Mouse (Mus musculus) kidney, embryonic 15.5 days (tissue): Measurements from ENCODE around the gene Prps1l1. TPM values are rescaled to one million over a fixed set of nuclear protein-coding genes. Genes with fewer than 3 reads are reported as not detected.
A peak's percentile ranks its signal among the peaks of the same experiment; 100 is the strongest.

Experiments
- ATAC-seq: fragments of 200-750 bp; cut with Nextera tagmentation; replicated peaks from 2 replicates; pipeline ENCODE4 v1.8.0; 2017; ENCODE audit warnings: moderate TSS enrichment; ENCODE audit not compliant: low FRiP score
- H3K27ac ChIP-seq: fragments of 300-500 bp; sonication (generic); 2 replicates; pipeline ENCODE4 v1.5.1; 2015; ENCODE audit warnings: mild to moderate bottlenecking, inconsistent platforms
- H3K27me3 ChIP-seq: fragments of 300-500 bp; sonication (generic); 2 replicates; pipeline ENCODE4 v1.6.1; 2015; ENCODE audit warnings: inconsistent platforms
- H3K36me3 ChIP-seq: fragments of 300-500 bp; sonication (generic); 2 replicates; pipeline ENCODE4 v1.6.1; 2015; ENCODE audit warnings: inconsistent platforms
- H3K4me1 ChIP-seq: fragments of 300-500 bp; sonication (generic); 2 replicates; pipeline ENCODE4 v1.6.1; 2015; ENCODE audit warnings: inconsistent platforms
- H3K4me2 ChIP-seq: fragments of 300-500 bp; sonication (generic); 2 replicates; pipeline ENCODE4 v1.6.1; 2015; ENCODE audit warnings: moderate library complexity, mild to moderate bottlenecking, inconsistent platforms
- H3K4me3 ChIP-seq: fragments of 300-500 bp; sonication (generic); replicated peaks from 2 replicates; pipeline ENCODE4 v1.5.1; 2015; ENCODE audit warnings: mild to moderate bottlenecking, inconsistent platforms
- H3K9ac ChIP-seq: fragments of 300-500 bp; sonication (generic); 2 replicates; pipeline ENCODE4 v1.6.1; 2015; ENCODE audit warnings: mild to moderate bottlenecking, inconsistent platforms
- H3K9me3 ChIP-seq: fragments of 300-500 bp; sonication (generic); replicated peaks from 2 replicates; pipeline ENCODE4 v1.6.1; 2016; ENCODE audit warnings: inconsistent platforms
- WGBS: fragments of 180-500 bp; shearing (Covaris S2); methylation state at CpG from one replicate; pipeline ENCODE4 v1.1.7; 2015; ENCODE audit warnings: mixed read lengths; 5-methylcytosine and 5-hydroxymethylcytosine counted together
- polyA plus RNA-seq: library from polyadenylated mRNA; unstranded; fragments of >200 nt; fragmentation: Nextera tagmentation; extraction: Ambion mirVana; gene quantifications from 2 replicates; pipeline ENCODE4 v1.2.1, GENCODE M21; 2015

The Prps1l1 gene
- polyA plus RNA-seq, 1 experiment from 2014 or later, result not detected

DNA sequence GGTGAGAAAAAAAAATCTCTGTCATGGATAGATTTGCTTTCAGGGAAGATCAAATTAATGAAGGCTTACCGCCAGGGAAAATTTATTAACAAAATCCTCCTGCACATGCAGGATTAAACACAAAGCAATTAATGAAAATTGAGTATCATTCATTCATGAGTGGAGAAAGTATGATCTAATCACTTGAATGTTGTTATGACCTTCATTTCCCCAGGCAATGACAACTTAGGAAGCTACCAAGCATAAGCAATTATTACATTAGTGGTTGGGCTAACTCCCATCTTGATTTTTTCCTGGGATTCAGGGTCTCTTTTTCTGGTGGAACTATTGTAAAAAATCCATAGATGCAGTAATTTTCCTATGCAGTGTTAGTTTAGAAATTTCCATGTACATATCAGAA is 23.3 kb downstream of the Prps1l1 start:
- H3K4me1 ChIP-seq, result peaks cover 7% of the 10 kb centered on the region; the same call in 1 of the 2 replicates
- H3K4me3 ChIP-seq, result no peak overlapping the region
- no peak for ATAC-seq
- 66% methylated on average over 1 of the region's 1 CpGs for WGBS
- no peaks in the 10 kb centered on the region for H3K27me3 ChIP-seq
- H3K9me3 ChIP-seq, result no peaks in the 10 kb centered on the region
- no peaks in the 10 kb centered on the region for H3K36me3 ChIP-seq
- H3K27ac ChIP-seq, result no peak overlapping the region
- no peak overlapping the region for H3K4me2 ChIP-seq
- H3K9ac ChIP-seq, result no peak overlapping the region

DNA sequence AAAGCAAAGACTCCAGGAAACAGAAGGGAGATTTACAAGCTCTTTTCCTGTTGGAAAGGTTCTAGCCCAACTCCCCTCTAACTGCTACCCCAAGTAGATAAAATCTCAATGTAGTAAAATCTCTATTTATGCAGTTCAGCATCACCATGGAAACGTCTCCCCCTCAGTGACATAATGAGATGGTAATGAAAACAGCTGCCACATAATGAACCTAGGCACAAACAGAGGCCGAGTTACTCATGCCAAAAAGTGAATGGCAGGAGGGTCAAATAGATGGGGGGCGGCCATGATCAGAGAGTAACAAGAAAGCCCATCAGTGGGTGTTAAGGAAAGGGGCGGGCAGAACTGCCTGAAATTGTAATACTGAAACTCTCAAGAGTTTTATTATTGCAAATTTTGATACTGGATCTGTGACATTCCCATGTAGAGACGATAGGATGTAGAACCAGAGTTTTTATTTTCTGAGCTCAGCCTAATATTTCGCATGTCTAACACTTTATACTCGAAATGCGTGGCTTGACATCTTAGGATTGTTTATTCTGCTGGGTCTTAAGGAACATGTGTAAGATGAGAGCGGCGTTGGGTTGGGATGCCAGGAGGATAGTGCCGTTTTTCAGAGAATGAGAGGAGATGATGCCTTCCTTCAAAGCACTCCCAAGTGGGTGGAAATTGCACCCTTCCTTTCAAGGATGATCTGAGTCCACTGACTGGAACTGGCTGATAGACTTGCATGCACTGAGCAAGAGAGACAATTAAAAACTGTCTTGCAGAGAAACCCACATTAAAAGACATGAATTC is 24.0 kb downstream of the Prps1l1 start:
- Histone ChIP-seq H3K9ac (no peak overlapping the region), H3K36me3 (no peaks in the 10 kb centered on the region), H3K27ac (no peak overlapping the region), H3K4me1 (peaks cover 7% of the 10 kb centered on the region; the same call in 1 of the 2 replicates), H3K4me2 (no peak overlapping the region), H3K4me3 (no peak overlapping the region), H3K9me3 (no peaks in the 10 kb centered on the region), H3K27me3 (no peaks in the 10 kb centered on the region)
- 39% methylated on average over 11 of the region's 11 CpGs for WGBS
- ATAC-seq, result peak; percentile 70

DNA sequence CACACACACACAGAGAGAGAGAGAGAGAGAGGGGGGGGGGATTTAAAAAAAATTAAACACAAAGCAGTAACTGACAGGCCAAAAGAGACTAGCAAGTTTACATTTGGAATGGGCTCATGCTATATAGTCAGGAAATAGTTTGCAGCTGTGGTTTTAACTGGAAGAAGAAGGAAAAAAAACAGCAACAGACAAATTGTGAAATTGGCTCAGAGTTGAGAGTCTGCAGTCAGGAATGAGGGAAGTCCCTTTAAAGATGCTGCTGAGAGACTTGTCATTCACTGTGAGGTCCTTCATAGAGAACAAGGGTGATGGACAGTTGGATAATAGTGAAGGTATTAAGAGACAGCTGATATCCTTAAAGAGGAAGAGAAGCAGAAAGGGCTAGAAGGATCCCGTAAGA is 26.9 kb downstream of the Prps1l1 start:
- no peak overlapping the region for H3K9ac ChIP-seq
- H3K36me3 ChIP-seq, result no peaks in the 10 kb centered on the region
- H3K4me2 ChIP-seq, result no peak overlapping the region
- H3K9me3 ChIP-seq, result no peaks in the 10 kb centered on the region
- no peak for ATAC-seq
- 63% methylated on average over 1 of the region's 1 CpGs for WGBS
- H3K27ac ChIP-seq, result no peak overlapping the region
- H3K27me3 ChIP-seq, result no peaks in the 10 kb centered on the region
- peaks cover 7% of the 10 kb centered on the region; the same call in 1 of the 2 replicates for H3K4me1 ChIP-seq
- H3K4me3 ChIP-seq, result no peak overlapping the region

DNA sequence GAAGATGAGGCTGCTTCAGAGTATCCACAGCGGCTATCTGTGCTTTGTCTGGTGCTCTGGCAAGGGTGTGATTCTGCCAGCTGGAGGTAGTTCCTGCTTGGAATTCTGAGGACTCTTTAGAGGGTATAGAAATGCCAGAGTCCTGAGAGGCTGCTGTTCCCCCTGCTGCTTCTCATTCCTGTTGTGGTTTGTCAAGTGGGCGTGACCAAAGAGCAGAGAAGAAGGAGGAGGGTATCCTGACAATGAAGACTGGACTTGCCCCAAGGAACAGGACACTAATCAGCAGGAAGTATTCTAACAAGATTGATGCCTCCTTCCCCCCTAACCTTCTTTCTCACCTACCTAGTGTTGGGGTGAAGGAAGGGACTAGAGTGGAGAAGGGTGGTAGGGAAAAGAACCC is 29.4 kb downstream of the Prps1l1 start:
- Histone ChIP-seq H3K4me1 (no peaks in the 10 kb centered on the region), H3K27ac (no peak overlapping the region), H3K4me2 (no peak overlapping the region), H3K36me3 (no peaks in the 10 kb centered on the region), H3K9ac (no peak overlapping the region), H3K9me3 (no peaks in the 10 kb centered on the region), H3K4me3 (no peak overlapping the region), H3K27me3 (no peaks in the 10 kb centered on the region)
- 79% methylated on average over 2 of the region's 2 CpGs for WGBS
- ATAC-seq, result no peak

DNA sequence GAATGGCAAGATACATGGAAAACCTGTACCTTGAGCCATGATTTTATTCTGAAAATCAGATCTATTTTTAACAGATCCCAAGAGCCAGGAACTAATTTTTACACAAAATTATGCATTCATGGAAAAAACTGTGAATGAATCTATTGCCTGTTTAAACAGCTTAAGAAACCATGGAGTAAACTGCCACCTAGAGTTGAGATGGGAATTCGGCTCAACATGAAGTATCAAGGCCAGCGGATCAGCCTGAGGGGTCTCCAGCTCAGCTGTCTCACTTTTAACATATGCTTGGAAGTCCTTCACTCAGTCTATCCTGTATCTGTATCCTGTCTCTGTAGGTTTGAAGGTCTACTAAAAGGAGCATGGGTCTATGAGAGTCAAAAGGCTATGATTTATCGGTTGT is 31.5 kb downstream of the Prps1l1 start:
- no peak for ATAC-seq
- no peak overlapping the region for H3K9ac ChIP-seq
- no peaks in the 10 kb centered on the region for H3K36me3 ChIP-seq
- WGBS, result 54% methylated on average over 3 of the region's 3 CpGs
- H3K4me2 ChIP-seq, result no peak overlapping the region
- no peaks in the 10 kb centered on the region for H3K27me3 ChIP-seq
- no peak overlapping the region for H3K4me3 ChIP-seq
- no peak overlapping the region for H3K27ac ChIP-seq
- H3K9me3 ChIP-seq, result no peaks in the 10 kb centered on the region
- no peaks in the 10 kb centered on the region for H3K4me1 ChIP-seq

DNA sequence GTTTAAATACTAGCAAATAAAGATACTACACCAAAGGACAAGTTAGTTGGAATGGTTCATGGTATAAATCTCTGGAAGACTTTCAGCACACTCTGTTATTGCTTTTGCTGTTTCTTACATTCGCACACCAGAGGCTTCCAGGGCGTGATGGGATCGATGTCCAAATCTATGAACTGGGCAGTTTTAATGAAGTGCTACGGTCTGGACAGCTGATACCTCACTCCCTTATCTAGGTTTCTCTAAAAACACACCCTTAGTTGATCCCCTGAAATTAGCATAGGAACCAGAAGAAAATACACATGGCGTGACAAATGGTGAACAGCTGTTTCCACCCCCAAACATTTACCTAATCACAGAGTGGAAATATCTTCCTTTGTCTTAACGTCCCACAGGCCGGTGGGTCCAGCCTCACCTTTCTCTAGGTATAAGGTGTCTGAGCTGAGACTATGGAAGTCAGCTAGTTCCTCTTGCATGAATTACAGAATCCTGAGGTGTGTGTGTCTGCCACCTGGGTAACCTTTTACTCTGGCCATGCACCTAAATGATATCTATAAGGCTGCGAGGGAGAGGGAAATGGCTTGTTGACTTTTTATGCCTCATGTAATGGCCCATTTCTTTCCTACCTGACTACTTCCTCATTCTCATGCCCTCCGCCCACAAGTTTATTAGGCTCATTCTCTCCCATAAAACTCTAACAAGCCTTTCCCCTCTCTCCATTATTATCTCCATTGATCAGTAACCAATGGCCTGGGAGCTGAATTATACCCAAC is 32.1 kb downstream of the Prps1l1 start:
- H3K4me3 ChIP-seq, result no peak overlapping the region
- H3K4me1 ChIP-seq, result no peaks in the 10 kb centered on the region
- no peaks in the 10 kb centered on the region for H3K36me3 ChIP-seq
- H3K27me3 ChIP-seq, result no peaks in the 10 kb centered on the region
- 60% methylated on average over 9 of the region's 9 CpGs for WGBS
- no peaks in the 10 kb centered on the region for H3K9me3 ChIP-seq
- H3K27ac ChIP-seq, result peak overlapping the region; percentile 52; the same call in 1 of the 2 replicates
- H3K4me2 ChIP-seq, result no peak overlapping the region
- ATAC-seq, result peak; percentile 36; the same call in 1 of the 2 replicates
- no peak overlapping the region for H3K9ac ChIP-seq

DNA sequence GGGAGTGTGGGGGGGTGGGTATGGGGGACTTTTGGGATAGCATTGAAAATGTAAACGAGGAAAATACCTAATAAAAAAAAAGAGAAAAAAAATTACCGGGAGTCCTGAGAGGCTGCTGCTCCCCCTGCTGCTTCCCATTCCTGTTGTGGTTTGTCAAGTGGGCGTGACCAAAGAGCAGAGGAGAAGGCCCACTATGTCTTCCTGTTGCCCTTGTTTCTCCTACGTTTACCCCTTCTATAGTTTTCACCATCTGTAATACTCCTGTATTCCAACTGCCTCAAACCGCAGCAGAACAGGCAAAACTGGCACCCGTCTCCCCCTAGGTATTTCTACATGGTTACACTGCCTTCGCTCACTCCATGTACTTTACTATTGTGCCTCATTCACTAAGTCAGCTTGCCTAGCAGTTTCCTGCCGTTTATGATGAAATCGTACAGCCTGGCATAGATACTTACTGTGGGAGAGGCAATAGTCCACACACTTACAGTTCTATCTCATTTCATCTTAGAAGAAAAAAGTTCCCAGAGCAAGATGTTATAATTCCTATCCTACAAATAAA is 34.2 kb downstream of the Prps1l1 start:
- no peak overlapping the region for H3K27ac ChIP-seq
- H3K9me3 ChIP-seq, result no peaks in the 10 kb centered on the region
- no peak overlapping the region for H3K4me3 ChIP-seq
- WGBS, result 80% methylated on average over 9 of the region's 9 CpGs
- no peak overlapping the region for H3K4me2 ChIP-seq
- no peak overlapping the region for H3K9ac ChIP-seq
- ATAC-seq, result no peak
- no peaks in the 10 kb centered on the region for H3K27me3 ChIP-seq
- 0 out of 2 replicates have a peak, but pooled peaks cover 3% of the 10 kb centered on the region for H3K4me1 ChIP-seq
- no peaks in the 10 kb centered on the region for H3K36me3 ChIP-seq

DNA sequence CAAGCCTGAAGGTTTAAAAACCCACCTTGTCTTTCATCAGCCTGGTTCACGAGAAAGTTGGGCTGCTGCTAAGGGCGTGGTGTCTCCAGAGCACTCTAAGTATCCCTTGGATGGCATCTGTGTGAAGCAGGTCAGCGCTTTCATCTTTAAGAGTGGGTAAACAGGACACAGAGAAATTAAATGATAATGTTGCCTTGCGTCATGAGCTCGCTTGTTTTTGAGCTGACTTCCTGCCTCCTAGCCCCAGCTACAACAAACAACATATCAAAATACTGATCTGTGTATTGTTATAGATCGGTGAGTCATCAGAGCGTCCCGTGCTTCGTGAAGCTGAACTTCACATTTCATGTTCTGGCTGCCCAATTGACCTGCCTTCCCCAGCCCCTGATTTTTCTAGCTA is 36.7 kb downstream of the Prps1l1 start:
- no peak for ATAC-seq
- Histone ChIP-seq H3K9ac (no peak overlapping the region), H3K27me3 (no peaks in the 10 kb centered on the region), H3K4me3 (no peak overlapping the region), H3K4me2 (no peak overlapping the region), H3K27ac (no peak overlapping the region), H3K36me3 (no peaks in the 10 kb centered on the region), H3K4me1 (0 out of 2 replicates have a peak, but pooled peaks cover 3% of the 10 kb centered on the region), H3K9me3 (no peaks in the 10 kb centered on the region)
- 70% methylated on average over 9 of the region's 9 CpGs for WGBS

DNA sequence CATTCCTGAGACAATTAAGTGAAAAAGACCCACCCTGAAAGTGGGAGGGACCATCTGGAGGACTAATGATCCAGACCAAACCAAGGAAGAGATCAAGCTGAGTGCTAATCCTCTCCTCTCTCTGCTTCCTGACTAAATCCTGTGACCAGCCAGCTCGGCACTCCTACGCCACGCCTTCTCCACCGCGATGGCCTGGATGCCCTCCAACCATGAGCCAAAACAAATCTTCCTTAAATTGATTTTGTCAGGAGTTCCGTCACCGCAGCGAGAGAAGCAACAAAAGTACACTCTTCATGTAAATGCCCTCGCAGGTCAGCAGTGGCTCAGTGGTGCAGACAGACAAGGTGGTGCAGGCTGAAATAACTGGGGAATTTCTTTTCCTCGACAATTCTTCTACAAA is 37.5 kb downstream of the Prps1l1 start:
- 0 out of 2 replicates have a peak, but pooled peaks cover 3% of the 10 kb centered on the region for H3K4me1 ChIP-seq
- H3K9me3 ChIP-seq, result no peaks in the 10 kb centered on the region
- H3K4me2 ChIP-seq, result no peak overlapping the region
- H3K27ac ChIP-seq, result no peak overlapping the region
- no peak overlapping the region for H3K9ac ChIP-seq
- no peak overlapping the region for H3K4me3 ChIP-seq
- ATAC-seq, result no peak
- 58% methylated on average over 10 of the region's 10 CpGs for WGBS
- no peaks in the 10 kb centered on the region for H3K36me3 ChIP-seq
- H3K27me3 ChIP-seq, result no peaks in the 10 kb centered on the region

DNA sequence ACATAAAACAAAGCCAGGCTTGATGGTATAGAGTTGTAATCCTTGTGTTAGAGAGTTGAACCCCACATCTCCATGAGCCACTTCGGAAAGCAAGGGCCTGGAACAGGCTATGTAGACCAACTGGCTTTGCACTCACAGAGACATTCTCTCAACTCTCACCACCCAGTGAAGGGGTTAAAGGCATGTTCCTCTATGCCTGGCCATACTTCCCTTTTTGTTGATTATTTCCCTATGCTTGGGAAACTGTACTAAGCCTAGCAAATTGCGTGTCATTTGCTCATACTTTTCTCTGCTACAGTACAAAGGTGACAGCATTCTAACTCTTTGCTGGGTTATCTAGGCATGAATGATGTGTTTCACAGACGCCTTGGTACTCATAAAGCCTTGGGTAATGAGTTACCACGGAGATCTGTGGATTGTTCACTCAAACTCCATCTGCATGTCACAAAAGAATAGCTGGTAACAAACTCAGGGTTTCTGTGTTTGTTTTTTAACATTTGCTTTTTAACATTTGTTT is 41.4 kb downstream of the Prps1l1 start:
- ATAC-seq, result no peak; the same call in 1 of the 2 replicates
- H3K9me3 ChIP-seq, result no peaks in the 10 kb centered on the region
- 0 out of 2 replicates have a peak, but pooled peaks cover 3% of the 10 kb centered on the region for H3K4me1 ChIP-seq
- no peak overlapping the region for H3K4me3 ChIP-seq
- no peak overlapping the region for H3K4me2 ChIP-seq
- H3K36me3 ChIP-seq, result no peaks in the 10 kb centered on the region
- no peak overlapping the region for H3K9ac ChIP-seq
- H3K27me3 ChIP-seq, result no peaks in the 10 kb centered on the region
- WGBS, result 69% methylated on average over 4 of the region's 4 CpGs
- 0 out of 2 replicates have a peak overlapping the region, but pooled peaks have one; percentile 19 for H3K27ac ChIP-seq

DNA sequence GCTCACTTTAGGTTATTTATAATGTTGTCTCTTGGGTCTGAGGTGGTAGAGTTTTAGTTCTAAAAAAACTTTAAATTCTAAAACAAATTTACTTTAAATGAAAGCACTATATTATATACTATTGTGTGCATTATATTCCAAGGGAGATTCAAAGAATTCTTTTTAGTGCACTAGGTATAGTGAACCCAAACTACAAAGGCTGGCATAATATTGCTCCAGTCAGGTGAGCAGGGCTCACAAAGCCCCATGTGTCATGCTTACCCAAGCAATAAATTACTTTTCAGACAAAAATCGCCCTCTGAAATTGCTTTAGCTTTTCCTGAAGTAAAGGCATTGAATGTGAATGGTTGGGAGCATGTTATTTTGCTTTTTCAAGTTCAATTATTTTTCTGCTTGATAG is 43.0 kb downstream of the Prps1l1 start:
- WGBS, result 49% methylated on average over 1 of the region's 1 CpGs
- H3K9me3 ChIP-seq, result no peaks in the 10 kb centered on the region
- 0 out of 2 replicates have a peak, but pooled peaks have one; percentile 64 for ATAC-seq
- no peaks in the 10 kb centered on the region for H3K27me3 ChIP-seq
- no peak overlapping the region for H3K9ac ChIP-seq
- H3K36me3 ChIP-seq, result no peaks in the 10 kb centered on the region
- H3K27ac ChIP-seq, result 0 out of 2 replicates have a peak overlapping the region, but pooled peaks have one; percentile 70
- no peaks in the 10 kb centered on the region for H3K4me1 ChIP-seq
- H3K4me3 ChIP-seq, result no peak overlapping the region
- H3K4me2 ChIP-seq, result no peak overlapping the region
